Mouse (Mus musculus) urinary bladder, postnatal 14 days (tissue): ENCODE results near the gene Sars.
A peak's percentile ranks its signal among the peaks of the same experiment; 100 is the strongest.

Experiments used
- DNase-seq: peaks from one replicate; pipeline ENCODE4 v3.0.0; 2021; ENCODE audit warnings: low spot score

The Sars gene

GRCm38 (mm10) chr3:108392299-108392698, 52.7 kb downstream of the Sars start:
- no peak for DNase-seq

GRCm38 (mm10) chr3:108389111-108389545, 55.9 kb downstream of the Sars start:
- DNase-seq, result peak; percentile 98

GRCm38 (mm10) chr3:108386186-108386585, 58.8 kb downstream of the Sars start:
- DNase-seq, result no peak

GRCm38 (mm10) chr3:108384425-108384824, 60.6 kb downstream of the Sars start:
- no peak for DNase-seq

GRCm38 (mm10) chr3:108383485-108384354, 61.3 kb downstream of the Sars start, which contains the start of gene Psrc1:
TSS of gene Psrc1 (plus strand) at chr3:108383839.
- DNase-seq, result peak; percentile 91

- DNase-seq, result no peak
These were observed 62.8 kb downstream of the Sars start for GRCm38 (mm10) chr3:108381945-108382875.

GRCm38 (mm10) chr3:108380695-108381094, 64.3 kb downstream of the Sars start:
- no peak for DNase-seq

- no peak for DNase-seq
These were observed 65.9 kb downstream of the Sars start for GRCm38 (mm10) chr3:108378875-108379663.
